Mouse (Mus musculus): Measurements from ENCODE around the gene Onecut1.

The Onecut1 gene

DNA sequence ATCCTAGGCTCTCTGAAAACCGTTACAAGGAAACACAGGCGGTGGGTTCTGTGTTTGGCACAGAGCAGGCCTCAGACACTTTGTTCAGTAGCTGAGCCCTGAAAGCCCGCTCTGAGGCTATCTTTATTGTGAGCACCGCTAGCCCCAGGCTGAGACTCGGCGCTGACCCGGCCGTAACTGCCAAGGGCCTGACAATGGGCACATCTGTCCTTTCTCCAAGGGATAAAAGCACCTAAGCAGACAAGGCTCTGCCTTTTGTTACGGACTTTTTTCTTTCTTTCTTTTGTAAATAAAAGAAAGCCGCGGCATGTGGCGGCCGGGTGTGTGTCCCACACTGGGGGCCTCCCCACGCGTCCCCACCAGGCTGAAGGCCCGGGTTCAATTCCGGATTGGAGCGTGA is 1.3 kb upstream of the Onecut1 start:
- no peak for DNase-seq (ENCODE audit: low read depth, low spot score)

DNA sequence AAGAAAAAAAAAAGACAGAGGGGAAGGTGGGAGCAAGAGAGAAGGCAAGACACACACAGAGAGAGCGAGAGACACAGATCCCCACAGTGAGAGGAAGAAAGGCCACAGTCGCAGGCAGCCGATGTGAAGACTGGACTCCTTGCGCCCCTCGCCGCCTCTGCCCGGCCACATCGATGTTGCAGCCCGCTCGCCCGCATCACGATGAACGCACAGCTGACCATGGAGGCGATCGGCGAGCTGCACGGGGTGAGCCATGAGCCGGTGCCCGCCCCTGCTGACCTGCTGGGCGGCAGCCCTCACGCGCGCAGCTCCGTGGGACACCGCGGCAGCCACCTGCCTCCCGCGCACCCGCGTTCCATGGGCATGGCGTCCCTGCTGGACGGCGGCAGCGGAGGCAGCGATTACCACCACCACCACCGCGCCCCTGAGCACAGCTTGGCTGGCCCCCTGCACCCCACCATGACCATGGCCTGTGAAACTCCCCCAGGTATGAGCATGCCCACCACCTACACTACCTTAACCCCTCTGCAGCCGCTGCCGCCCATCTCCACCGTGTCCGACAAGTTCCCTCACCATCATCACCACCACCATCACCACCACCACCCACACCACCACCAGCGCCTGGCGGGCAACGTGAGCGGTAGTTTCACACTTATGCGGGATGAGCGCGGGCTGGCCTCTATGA is 517 bp downstream of the Onecut1 start:
- no peak for DNase-seq (ENCODE audit: low read depth, low spot score)

DNA sequence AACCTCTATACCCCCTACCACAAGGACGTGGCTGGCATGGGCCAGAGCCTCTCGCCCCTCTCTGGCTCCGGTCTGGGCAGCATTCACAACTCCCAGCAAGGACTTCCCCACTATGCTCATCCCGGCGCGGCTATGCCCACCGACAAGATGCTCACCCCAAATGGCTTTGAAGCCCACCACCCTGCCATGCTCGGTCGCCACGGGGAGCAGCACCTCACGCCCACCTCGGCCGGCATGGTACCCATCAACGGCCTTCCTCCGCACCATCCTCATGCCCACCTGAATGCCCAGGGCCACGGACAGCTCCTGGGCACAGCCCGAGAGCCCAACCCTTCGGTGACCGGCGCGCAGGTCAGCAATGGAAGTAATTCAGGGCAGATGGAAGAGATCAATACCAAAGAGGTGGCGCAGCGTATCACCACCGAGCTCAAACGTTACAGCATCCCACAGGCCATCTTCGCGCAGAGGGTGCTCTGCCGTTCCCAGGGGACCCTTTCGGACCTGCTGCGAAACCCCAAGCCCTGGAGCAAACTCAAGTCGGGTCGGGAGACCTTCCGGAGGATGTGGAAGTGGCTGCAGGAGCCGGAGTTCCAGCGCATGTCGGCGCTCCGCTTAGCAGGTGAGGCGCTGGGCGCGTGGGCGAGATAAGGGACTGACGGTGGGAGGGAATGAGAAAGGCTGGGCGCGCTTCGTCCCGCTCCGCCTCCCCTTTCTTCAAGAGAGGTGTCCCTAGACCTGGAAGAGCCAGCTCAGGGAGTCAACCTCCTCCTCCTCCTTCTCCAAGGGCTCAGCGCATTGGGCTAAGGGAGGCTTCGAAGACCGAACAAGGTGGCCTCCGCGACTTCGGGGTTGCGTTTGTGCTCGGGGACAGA is 1.3 kb downstream of the Onecut1 start:
- DNase-seq (ENCODE audit: low read depth, low spot score) = no peak

DNA sequence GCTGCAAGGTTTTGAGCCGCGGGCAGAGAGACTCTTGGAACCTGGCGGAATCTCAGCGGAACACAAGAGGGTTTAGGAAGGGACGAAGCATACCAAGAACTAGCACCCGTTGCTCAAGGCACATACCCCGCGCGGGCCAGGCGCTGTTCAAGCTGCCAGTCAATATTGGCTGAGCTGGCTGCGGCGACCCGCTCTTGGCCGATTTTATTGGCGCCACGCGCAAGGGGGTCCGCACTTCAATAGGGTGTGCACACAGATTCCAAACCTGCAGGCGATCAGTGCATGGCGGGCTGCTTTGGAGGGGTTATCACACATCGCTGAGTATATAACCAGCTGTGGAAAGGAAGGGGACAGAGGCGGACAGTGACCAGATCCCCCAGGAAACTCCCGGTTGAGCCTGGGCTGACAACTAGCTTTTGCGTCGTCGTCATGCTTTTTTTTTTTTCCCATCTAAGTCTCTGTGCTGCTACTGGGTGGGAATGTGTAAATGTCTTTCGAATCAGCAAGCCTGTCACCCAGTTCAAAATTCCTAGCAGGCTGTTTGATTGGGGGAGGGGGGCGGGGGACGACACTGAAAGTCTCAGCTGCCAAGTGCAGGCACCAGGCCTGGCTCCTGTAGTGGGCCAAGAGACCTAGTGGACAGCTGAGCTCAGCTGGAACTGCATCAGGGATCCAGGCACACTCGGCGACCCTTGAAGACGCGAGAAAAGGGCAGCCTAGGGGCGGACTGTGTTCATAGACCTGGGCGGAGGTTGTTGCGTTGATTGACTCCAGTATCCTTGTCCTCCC is 2.1 kb downstream of the Onecut1 start:
- DNase-seq (ENCODE audit: low read depth, low spot score) = no peak

DNA sequence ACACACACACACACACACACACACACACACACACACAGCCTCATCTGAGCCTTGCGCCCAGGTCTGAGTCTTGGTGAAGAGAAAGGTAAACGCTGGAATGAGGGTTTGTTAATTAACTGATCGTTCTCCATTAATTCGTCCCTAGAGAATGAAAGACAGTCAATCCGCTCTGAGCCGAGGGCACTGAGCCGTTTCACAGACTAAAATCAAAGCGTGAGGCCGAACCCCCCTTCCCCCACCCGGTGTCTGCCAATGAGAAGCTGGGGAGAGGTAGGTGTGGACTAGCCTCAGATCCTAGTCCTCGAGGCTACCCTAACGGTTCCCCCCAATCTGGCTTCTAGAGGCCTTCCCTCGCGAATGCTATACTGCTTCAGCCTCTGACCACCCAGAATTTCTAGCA is 2.8 kb downstream of the Onecut1 start:
- DNase-seq (ENCODE audit: low read depth, low spot score) = no peak

GRCm38 (mm10) chr9:74866596-74867313 is 5.0 kb downstream of the Onecut1 start:
- no peak for DNase-seq (ENCODE audit: low read depth, low spot score)

DNA sequence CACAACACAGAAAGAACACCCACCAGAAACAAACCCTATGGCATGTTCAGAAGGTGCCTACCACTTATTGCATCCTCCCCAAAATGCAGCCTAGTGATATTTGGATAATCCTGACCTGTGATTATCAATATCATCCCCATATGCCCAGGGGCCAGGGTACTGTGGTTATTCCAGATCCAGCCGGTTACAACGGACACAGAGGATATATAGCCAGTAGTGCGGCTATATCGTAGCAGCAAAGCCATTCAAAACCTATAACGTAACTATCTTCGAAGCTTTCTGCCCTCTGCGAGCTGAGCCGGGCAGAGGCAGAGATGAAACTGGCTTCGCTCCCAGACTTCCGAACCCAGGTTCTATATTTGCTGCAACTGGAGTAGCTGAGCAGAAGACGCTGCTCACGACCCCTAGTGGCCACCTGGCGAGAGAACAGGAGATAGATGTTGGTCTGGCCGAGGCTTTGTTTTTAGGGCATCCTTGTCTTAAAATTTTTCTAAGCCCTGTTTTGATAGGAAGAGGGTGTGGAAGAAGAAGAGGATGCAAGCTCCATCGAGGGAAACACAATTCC is 6.0 kb downstream of the Onecut1 start:
- peak; percentile 37 for DNase-seq (ENCODE audit: low read depth, low spot score)

- DNase-seq (ENCODE audit: low read depth, low spot score) = peak; percentile 15
Observed at GRCm38 (mm10) chr9:74868336-74868950, 6.7 kb downstream of the Onecut1 start.

- peak; percentile 69 for DNase-seq (ENCODE audit: low read depth, low spot score)
Observed at GRCm38 (mm10) chr9:74870960-74871688, 9.4 kb downstream of the Onecut1 start.

DNA sequence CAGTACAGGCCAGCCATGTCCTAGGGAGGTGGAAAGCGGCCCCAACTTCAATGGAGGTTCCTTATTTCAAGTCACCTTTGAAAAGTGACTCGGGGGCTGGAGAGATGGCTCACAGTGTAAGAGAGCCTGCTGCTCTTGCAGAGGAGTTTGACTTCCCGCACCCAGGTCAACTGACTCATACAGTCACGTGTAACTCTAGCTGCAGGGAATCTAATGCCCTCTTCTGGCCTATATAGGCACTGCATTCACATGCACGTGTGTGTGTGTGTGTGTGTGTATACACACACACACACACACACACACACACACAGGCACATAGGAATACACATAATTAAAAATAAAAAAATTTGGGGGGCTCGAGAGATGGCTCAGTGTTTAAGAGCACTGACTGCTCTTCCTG is 14.6 kb downstream of the Onecut1 start:
- peak; percentile 14 for DNase-seq (ENCODE audit: low read depth, low spot score)

DNA sequence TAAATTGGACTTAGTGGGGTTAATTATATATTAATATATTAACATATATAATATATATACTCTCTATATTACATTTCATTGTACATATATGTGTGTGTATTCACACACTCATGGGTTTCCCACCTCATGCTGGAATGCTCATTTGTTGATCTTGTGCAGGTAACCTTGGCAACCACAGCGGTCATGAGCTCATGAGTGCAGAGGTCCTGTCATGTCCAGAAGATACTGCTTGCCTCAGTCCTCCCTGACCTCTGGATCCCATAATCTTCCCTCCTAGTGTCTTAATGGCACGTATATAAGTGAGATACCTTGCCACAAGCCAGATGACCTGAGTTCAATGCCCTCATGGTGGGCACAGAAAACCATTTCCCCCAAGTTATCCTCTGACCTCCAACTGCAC is 16.0 kb downstream of the Onecut1 start:
- DNase-seq (ENCODE audit: low read depth, low spot score) = no peak

GRCm38 (mm10) chr9:74887866-74888265 is 26.1 kb downstream of the Onecut1 start:
- no peak for DNase-seq (ENCODE audit: low read depth, low spot score)

DNA sequence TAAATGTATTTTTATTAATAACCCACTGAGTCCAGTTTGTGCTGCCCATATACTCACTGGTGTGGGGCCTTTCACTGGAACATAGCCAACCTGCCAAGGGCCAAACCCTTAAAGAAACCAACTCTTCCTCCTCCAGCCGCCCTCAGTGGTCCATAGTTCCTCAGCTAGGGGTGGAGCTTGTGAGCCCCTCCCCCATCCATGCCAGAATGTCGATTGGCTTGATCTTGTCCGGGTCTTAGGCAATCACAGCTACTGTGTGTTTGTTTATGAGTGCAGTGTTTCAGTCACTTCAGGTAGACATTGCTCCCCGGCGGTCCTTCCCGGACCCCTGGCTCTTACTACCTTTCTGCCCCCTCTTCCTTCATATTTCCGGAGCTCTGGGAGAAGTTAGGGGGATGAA is 35.0 kb downstream of the Onecut1 start:
- no peak for DNase-seq (ENCODE audit: low read depth, low spot score)

DNA sequence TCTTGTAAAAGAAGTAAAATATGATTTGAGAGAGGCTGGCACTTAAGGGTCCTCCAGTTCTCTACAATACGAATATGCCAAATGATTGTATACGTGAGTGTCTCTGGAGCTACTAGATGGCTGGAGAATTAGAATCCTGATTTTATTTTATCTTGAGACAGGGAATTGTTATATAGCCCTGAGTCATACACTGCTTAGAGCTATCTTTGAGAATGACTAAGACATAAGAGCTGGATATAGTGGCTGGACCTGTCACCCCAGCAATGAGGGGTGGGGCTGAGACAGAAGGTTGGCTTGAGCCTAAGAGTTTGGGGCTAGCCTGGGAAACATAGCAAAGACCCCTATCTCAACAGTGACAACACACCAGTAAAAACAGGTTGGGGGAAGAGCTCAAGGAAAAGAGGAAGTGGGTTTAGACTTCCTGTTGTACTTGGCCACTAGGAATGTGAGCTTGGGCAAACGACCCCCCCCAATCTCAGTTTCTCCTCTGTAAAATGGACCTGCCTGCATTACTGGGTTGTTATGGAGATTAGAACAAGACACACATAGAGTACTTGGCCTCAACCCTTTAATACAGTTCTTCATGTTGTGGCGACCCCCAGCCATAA is 35.8 kb downstream of the Onecut1 start:
- peak; percentile 39 for DNase-seq (ENCODE audit: low read depth, low spot score)

DNA sequence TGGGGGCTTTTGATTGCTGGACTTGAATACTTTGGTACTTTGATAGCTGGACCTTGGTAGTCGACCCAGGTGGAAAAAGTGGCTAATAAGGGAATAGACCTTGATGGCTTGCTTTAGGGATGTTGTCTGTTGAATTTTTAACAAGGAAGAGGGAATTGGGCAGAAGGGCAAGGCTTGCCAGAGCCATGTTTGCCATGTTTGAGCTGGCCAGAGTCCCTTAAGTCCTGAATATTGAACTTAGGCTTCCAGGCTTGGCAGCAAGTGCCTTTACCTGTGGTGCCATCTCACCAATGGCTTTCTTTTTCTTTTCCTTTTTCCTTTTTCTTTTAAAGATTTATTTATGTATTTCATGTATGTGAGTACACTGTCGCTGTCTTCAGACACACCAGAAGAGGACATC is 38.4 kb downstream of the Onecut1 start:
- no peak for DNase-seq (ENCODE audit: low read depth, low spot score)

- DNase-seq (ENCODE audit: low read depth, low spot score) = peak; percentile 90
Observed at GRCm38 (mm10) chr9:74904866-74905508, 43.3 kb downstream of the Onecut1 start.

DNA sequence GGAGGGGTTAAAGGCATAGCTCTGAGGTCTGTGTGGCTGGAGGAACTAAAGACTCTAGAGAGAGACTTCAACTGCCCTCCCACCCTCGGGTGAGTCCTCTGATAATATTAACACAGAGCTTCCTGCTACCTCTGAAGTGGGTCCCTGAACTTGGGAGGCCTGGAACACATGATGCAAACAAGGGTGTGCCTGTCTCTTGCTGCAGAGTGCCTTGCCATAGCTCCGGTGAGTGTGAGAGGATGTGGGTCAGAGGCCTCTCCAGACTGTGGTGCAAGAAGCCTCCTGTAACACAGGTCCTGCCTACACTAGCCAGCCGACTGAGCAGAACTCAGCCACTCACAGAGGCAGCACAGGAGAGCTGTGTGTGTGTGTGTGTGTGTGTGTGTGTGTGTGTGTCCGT is 45.2 kb downstream of the Onecut1 start:
- DNase-seq (ENCODE audit: low read depth, low spot score) = peak; percentile 20

DNA sequence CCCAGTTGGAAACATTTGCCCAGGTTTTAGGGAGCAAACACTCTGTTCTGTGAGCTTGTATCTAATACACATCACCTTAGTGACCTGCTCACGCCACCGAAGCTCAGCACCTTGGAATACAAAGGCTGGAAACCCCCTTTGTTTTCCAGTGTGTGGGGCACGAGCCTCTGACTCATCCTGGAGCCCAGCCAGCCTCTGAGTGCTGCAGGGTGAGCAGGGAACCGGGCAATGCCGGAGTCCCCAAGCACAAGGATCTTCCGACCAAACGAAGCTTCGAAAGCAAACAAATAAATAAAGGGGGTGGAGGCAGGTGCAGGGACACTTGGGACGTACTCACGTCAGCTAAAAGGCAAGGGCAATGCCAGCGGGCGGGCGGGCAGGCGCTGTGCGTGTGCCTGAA is 47.5 kb downstream of the Onecut1 start:
- DNase-seq (ENCODE audit: low read depth, low spot score) = peak; percentile 60

DNA sequence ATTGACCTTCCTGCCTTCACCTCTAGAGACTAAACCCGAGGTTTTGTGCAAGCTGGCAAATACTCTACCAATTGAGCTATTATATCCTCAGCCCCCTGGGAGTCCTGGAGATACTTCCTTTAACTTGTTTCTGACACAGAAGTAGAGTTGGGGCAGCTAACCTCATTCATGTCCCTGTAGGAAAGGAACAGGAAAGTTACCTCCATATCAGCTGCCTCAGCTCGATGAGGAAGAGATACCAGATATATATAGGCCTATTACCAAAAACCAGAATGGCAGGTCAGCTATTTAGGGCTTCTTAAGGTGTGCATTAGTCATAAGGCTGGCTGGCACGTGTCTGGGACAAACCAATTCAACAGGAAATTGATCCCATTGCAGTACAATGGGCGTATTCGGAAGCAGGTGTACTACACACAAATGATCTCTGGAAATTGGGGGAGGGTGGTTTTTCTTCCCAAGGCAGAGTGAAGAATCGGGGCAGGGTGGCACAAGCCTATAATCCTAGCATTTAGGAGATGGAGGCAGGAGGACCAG is 48.6 kb downstream of the Onecut1 start:
- DNase-seq (ENCODE audit: low read depth, low spot score) = no peak
